Mouse (Mus musculus): Measurements from ENCODE around the gene Cdc42bpb.

Cdc42bpb gene

GRCm38 (mm10) chr12:111386642-111387120 lies 9.2 kb upstream of the Cdc42bpb start:
- DNase-seq (ENCODE audit: low spot score in 2 of 2) = no peak

GRCm38 (mm10) chr12:111385883-111386641 lies 8.5 kb upstream of the Cdc42bpb start:
- no peak for DNase-seq (ENCODE audit: low spot score in 2 of 2)

GRCm38 (mm10) chr12:111378812-111379211 lies 1.3 kb upstream of the Cdc42bpb start:
- DNase-seq (ENCODE audit: low spot score in 2 of 2) = no peak

DNA sequence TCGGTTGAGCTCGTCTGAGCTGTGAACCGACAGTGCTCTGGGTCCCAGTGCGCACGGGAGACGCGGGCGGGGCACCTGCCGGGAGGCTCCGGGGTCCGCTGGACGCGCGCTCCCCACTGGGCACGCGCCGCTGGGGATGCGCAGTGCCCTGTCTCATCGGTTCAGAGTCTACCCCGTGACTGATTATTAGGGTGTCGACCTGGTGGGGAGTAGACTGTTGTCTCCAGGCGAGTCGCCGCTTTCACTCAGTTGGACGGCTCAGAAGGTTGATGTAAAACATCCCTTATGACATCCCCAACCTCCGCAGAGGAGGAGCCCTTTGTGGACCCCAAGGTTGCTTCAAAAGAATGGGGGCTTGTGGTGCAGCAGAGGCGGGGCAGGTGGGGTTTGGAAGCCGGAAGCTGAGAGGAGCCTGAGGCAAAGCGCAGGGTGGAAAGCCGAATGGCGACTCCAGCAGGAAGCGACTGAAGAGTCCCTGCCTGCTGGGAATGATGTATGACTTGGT lies 520 bp upstream of the Cdc42bpb start:
- no peak for DNase-seq (ENCODE audit: low spot score in 2 of 2)

- DNase-seq (ENCODE audit: low spot score in 2 of 2) = no peak
Measured at GRCm38 (mm10) chr12:111376826-111377331, 639 bp downstream of the Cdc42bpb start.

- DNase-seq (ENCODE audit: low spot score in 2 of 2) = no peak
Measured at GRCm38 (mm10) chr12:111376053-111376452, 1.5 kb downstream of the Cdc42bpb start.

DNA sequence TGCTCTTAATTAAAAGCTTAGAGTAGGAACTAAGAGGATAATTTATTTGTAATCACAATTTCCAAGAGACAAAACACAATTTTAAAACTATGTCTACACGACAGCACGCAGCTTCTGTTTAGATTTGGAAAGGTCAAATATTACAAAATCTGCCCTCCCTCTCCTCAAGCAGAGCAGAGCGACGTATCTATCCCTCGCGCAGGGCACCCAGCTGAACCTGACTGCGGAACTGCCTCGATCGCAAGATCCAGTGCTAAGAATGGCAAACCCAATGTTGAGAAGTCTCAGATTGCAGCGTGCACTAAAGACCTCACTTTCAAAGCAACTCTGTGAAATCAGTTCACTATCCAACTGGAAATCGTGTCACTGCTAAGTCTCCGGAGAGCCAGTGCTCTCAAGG lies 2.0 kb downstream of the Cdc42bpb start:
- DNase-seq (ENCODE audit: low spot score in 2 of 2) = no peak

- no peak for DNase-seq (ENCODE audit: low spot score in 2 of 2)
Measured at GRCm38 (mm10) chr12:111374727-111375126, 2.8 kb downstream of the Cdc42bpb start.

GRCm38 (mm10) chr12:111373411-111373810 lies 4.1 kb downstream of the Cdc42bpb start:
- DNase-seq (ENCODE audit: low spot score in 2 of 2) = no peak

DNA sequence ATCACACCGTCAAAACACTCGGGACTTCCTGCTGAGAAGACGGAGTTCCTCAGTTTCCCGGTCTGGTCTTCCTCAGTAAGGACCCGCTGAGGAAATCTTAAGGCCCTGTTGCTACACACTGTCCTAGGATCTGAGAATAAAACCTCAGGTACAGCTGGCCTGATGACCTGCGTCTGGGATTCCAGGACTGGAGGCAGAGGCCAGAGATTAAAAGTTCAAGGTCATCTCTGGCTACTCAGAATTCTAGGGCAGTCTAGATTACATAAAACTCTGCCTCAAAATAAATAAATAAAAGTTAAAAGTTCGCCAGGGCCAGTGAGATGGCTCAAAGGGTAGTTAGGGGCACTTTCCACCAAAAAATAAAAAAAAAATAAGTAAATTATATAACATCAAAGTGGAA lies 5.6 kb downstream of the Cdc42bpb start:
- DNase-seq (ENCODE audit: low spot score in 2 of 2) = no peak

DNA sequence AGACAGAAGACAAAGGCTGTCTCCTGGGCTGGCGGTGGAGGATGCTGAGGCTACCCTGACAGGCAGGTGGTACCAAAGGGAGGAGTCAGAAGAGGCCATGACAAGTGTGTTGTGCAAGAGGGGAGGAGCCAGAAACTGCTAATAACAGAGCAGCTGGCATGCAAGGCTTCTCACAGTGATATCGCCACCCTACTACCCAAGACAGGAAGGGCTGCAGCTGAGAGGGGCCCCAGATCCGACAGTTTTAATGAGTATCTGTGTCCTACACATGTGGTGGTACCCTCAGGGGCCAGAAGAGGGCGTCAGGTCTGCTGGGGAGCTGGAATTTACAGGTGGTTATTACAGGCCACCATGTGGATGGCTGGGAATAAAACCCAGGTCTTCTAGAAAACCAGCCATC lies 7.3 kb downstream of the Cdc42bpb start:
- DNase-seq (ENCODE audit: low spot score in 2 of 2) = no peak

DNA sequence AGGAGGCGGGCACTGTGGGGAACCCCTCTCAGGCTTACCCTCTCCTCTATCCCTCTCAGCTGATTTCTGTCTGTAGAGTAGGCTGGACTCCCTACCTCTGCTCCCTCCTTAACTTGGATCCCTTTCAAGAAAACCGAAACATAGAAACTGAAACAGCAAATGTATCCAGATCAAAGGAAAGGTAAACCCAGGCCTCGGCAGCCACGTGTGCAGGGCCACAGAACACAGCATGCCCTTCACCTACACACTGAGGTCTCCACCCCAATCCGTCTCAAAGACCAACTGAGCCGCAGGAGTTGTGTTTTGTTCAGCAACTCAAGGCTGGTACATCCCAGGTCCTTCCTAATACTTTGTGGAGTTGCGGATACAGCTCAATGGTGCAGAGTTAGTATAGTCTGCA lies 10.5 kb downstream of the Cdc42bpb start:
- DNase-seq (ENCODE audit: low spot score in 2 of 2) = no peak

DNA sequence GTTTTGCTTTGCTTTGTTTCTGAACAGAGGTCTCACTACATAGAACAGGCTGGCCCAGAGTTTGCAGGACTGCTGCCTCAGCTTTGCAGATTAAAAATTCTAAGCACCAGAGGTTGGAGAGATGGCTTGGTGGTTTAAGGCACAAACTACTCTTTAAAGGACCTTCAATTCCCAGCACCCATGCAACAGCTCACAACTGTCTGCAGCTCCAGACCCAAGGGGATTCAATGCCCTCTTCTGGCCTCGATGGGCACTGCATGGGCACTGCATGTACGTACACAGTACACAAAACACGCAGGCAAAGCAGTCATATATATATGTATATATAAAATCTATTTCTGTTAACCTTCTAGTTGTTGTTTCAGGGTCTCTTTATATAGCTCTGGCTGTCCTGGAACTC lies 13.3 kb downstream of the Cdc42bpb start:
- DNase-seq (ENCODE audit: low spot score in 2 of 2) = no peak

GRCm38 (mm10) chr12:111361319-111362098 lies 16.0 kb downstream of the Cdc42bpb start:
- no peak for DNase-seq (ENCODE audit: low spot score in 2 of 2)

GRCm38 (mm10) chr12:111360671-111361070 lies 16.8 kb downstream of the Cdc42bpb start:
- no peak for DNase-seq (ENCODE audit: low spot score in 2 of 2)

GRCm38 (mm10) chr12:111356216-111356615 lies 21.3 kb downstream of the Cdc42bpb start:
- DNase-seq (ENCODE audit: low spot score in 2 of 2) = no peak

DNA sequence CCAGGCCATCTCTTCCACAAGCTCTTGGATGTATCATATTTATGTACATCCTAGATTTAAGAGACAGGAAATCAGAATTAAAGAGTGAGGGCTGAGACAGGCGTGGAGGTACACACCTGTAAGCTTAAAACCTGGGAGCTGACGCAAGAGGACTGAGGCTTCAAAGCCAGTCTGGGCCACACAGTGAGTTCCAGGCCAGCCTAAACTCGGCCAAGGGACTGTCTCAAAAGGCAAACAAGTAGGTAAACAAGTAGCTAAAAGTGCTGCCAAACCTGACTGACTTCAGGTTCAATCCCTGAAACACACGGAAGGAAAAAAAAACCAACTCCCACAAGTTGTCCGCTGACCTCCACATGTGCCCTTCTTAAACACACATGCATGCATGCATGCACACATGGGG lies 23.4 kb downstream of the Cdc42bpb start:
- no peak for DNase-seq (ENCODE audit: low spot score in 2 of 2)

- DNase-seq (ENCODE audit: low spot score in 2 of 2) = no peak
Measured at GRCm38 (mm10) chr12:111353439-111353915, 24.0 kb downstream of the Cdc42bpb start.

- no peak for DNase-seq (ENCODE audit: low spot score in 2 of 2)
Measured at GRCm38 (mm10) chr12:111353008-111353407, 24.5 kb downstream of the Cdc42bpb start.

DNA sequence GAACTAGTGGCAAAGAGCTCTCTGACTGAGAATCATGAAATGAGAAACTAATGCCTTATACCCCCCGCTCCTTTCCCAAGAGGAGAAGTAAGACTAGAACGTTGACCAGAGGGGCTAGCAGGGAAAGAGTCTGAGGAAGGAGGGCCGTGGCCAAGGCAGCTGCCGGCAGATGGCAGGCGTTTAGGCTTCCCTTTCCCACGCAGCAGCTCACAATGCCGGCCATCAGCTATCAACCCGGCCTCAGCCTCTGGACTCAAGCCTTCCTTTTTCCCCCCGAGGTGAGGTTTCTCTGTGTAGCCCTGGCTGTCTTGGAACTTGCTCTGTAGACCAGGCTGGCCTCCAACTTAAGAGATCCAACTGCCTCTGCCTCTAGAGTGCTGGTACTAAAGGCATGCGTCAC lies 25.0 kb downstream of the Cdc42bpb start:
- DNase-seq (ENCODE audit: low spot score in 2 of 2) = no peak

- DNase-seq (ENCODE audit: low spot score in 2 of 2) = no peak
Measured at GRCm38 (mm10) chr12:111349540-111350231, 27.8 kb downstream of the Cdc42bpb start.

DNA sequence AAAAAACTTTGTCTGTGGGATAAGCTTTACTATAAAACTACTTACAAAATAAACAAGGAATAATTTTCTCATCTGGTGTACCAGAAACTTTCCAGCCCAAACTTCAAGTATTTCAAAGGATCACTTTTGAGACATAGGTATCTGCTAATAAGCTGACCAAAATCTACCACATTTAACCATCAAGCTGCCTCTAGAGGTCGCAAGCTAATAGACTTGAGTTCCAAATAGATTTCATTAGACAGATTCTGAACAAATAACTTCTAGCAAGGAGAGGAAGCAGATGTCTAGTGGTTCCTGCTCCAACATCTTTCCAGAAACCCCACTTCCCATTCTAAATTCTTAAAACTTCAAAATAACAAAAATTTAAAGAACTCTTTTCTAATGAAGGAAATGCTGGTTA lies 33.6 kb downstream of the Cdc42bpb start:
- no peak for DNase-seq (ENCODE audit: low spot score in 2 of 2)
